Mouse (Mus musculus) midbrain, embryonic 12.5 days (tissue): Measurements from ENCODE around the gene Clic3. TPM values are rescaled to one million over a fixed set of nuclear protein-coding genes. Genes with fewer than 3 reads are reported as not detected.

ENCODE experiments used
- ATAC-seq: fragments of 200-750 bp; cut with Nextera tagmentation; 2 replicates; pipeline ENCODE4 v1.8.0; 2017; ENCODE audit warnings: low read depth, moderate TSS enrichment, moderate library complexity; ENCODE audit not compliant: low FRiP score
- H3K27ac ChIP-seq: fragments of 300-500 bp; sonication (generic); replicated peaks from 2 replicates; pipeline ENCODE4 v1.5.1; 2016; ENCODE audit warnings: mild to moderate bottlenecking
- H3K27me3 ChIP-seq: fragments of 300-500 bp; sonication (generic); 2 replicates; pipeline ENCODE4 v1.6.1; 2016; ENCODE audit warnings: mild to moderate bottlenecking
- H3K36me3 ChIP-seq: fragments of 300-500 bp; sonication (generic); 2 replicates; pipeline ENCODE4 v1.6.1; 2016
- H3K4me1 ChIP-seq: fragments of 300-500 bp; sonication (generic); 2 replicates; pipeline ENCODE4 v1.6.1; 2016
- H3K4me2 ChIP-seq: fragments of 300-500 bp; sonication (generic); replicated peaks from 2 replicates; pipeline ENCODE4 v1.6.1; 2016; ENCODE audit warnings: mild to moderate bottlenecking, moderate library complexity
- H3K4me3 ChIP-seq: fragments of 300-500 bp; sonication (generic); 2 replicates; pipeline ENCODE4 v1.5.1; 2016; ENCODE audit warnings: mild to moderate bottlenecking
- H3K9ac ChIP-seq: fragments of 300-500 bp; sonication (generic); replicated peaks from 2 replicates; pipeline ENCODE4 v1.6.1; 2016; ENCODE audit warnings: mild to moderate bottlenecking, moderate library complexity
- H3K9me3 ChIP-seq: fragments of 300-500 bp; sonication (generic); 2 replicates; pipeline ENCODE4 v1.6.1; 2016; ENCODE audit warnings: mild to moderate bottlenecking
- WGBS: fragments of 180-500 bp; shearing (Covaris S2); methylation state at CpG from one replicate; pipeline ENCODE4 v1.1.7; 2016; 5-methylcytosine and 5-hydroxymethylcytosine counted together
- microRNA-seq: library from miRNA; unstranded; fragments of <30 nt; microRNA quantifications from one replicate; pipeline ENCODE4, GENCODE M21; 2017
- polyA plus RNA-seq: library from polyadenylated mRNA; unstranded; fragments of >200 nt; fragmentation: Nextera tagmentation; extraction: Ambion mirVana; gene quantifications from 2 replicates; pipeline ENCODE4 v1.2.1, GENCODE M21; 2016

The Clic3 gene
- polyA plus RNA-seq, 1 experiment from 2014 or later, result 2.9 TPM

- no peak for ATAC-seq
- peaks cover 11% of the 10 kb centered on the region for H3K4me1 ChIP-seq
- no peak overlapping the region for H3K27ac ChIP-seq
- no peaks in the 10 kb centered on the region for H3K27me3 ChIP-seq
- no peak overlapping the region for H3K9ac ChIP-seq
- H3K4me3 ChIP-seq, result no peak overlapping the region
- H3K9me3 ChIP-seq, result no peaks in the 10 kb centered on the region
- WGBS, result over 99% methylated on average over 4 of the region's 4 CpGs
- no peak overlapping the region for H3K4me2 ChIP-seq
- peaks cover 42% of the 10 kb centered on the region for H3K36me3 ChIP-seq
Measured at GRCm38 (mm10) chr2:25505860-25506259, 49.2 kb downstream of the Clic3 start.

GRCm38 (mm10) chr2:25506964-25507363, 50.3 kb downstream of the Clic3 start:
- Histone ChIP-seq H3K9me3 (no peaks in the 10 kb centered on the region), H3K4me1 (peaks cover 2% of the 10 kb centered on the region), H3K27me3 (no peaks in the 10 kb centered on the region), H3K4me3 (no peak overlapping the region), H3K4me2 (no peak overlapping the region), H3K36me3 (peaks cover 42% of the 10 kb centered on the region), H3K27ac (no peak overlapping the region), H3K9ac (no peak overlapping the region)
- no peak for ATAC-seq
- WGBS, result 42% methylated on average over 5 of the region's 5 CpGs

Small RNA genes lying within 50 kb of the gene (microRNA-seq; reads per million reads assigned to microRNA genes)
- gene Mir3087, result not detected

Other genes with a start within 250 kb of the Clic3 start
- 118 and 123 TPM in 2 replicates for gene Nelfb, start 245.3 kb upstream of the Clic3 start, polyA plus RNA-seq
- gene Stpg3, start 242.2 kb upstream of the Clic3 start, polyA plus RNA-seq, result not detected in 2 replicates
- gene Fam166a, start 238.1 kb upstream of the Clic3 start, polyA plus RNA-seq, result 0.21 and 1.6 TPM in 2 replicates
- 460 and 476 TPM in 2 replicates for gene Tubb4b, start 232.1 kb upstream of the Clic3 start, polyA plus RNA-seq
- not detected in 2 replicates for gene Slc34a3, start 222.5 kb upstream of the Clic3 start, polyA plus RNA-seq
- not detected in 2 replicates for gene Rnf224, start 220.1 kb upstream of the Clic3 start, polyA plus RNA-seq
- 31.9 and 35.3 TPM in 2 replicates for gene Rnf208, start 214.6 kb upstream of the Clic3 start, polyA plus RNA-seq
- not detected in 2 replicates for gene Cysrt1, start 214.4 kb upstream of the Clic3 start, polyA plus RNA-seq
- gene AL732309.1, start 210.0 kb upstream of the Clic3 start, polyA plus RNA-seq, result 5.1 and 5.2 TPM in 2 replicates
- gene Tmem203, start 201.4 kb upstream of the Clic3 start, polyA plus RNA-seq, result 20.6 and 23.6 TPM in 2 replicates
- 10.1 and 10.2 TPM in 2 replicates for gene Tprn, start 194.2 kb upstream of the Clic3 start, polyA plus RNA-seq
- 210 and 216 TPM in 2 replicates for gene Ssna1, start 184.4 kb upstream of the Clic3 start, polyA plus RNA-seq
- 143 and 144 TPM in 2 replicates for gene Anapc2, start 184.4 kb upstream of the Clic3 start, polyA plus RNA-seq
- gene Tmem210, start 168.7 kb upstream of the Clic3 start, polyA plus RNA-seq, result not detected in 2 replicates
- gene Lrrc26, start 166.9 kb upstream of the Clic3 start, polyA plus RNA-seq, result not detected in 2 replicates
- gene Grin1, start 137.7 kb upstream of the Clic3 start, polyA plus RNA-seq, result 6.1 and 8.2 TPM in 2 replicates
- 72.2 and 72.9 TPM in 2 replicates for gene Man1b1, start 124.5 kb upstream of the Clic3 start, polyA plus RNA-seq
- gene Dpp7, start 100.5 kb upstream of the Clic3 start, polyA plus RNA-seq, result 19.5 and 20.5 TPM in 2 replicates
- 2.9 and 7.4 TPM in 2 replicates for gene Uap1l1, start 91.2 kb upstream of the Clic3 start, polyA plus RNA-seq
- gene Sapcd2, start 84.5 kb upstream of the Clic3 start, polyA plus RNA-seq, result 52.1 and 52.3 TPM in 2 replicates
- 0.20 TPM in 2 replicates for gene Entpd2, start 61.0 kb upstream of the Clic3 start, polyA plus RNA-seq
- gene Npdc1, start 57.5 kb upstream of the Clic3 start, polyA plus RNA-seq, result 216 and 221 TPM in 2 replicates
- 0.09 TPM in 1 of 2 replicates, not detected in the other for gene Fut7, start 33.6 kb upstream of the Clic3 start, polyA plus RNA-seq
- gene Abca2, start 28.1 kb upstream of the Clic3 start, polyA plus RNA-seq, result 9.4 and 10.3 TPM in 2 replicates
- 42.9 and 48.6 TPM in 2 replicates for gene Paxx, start 4.3 kb downstream of the Clic3 start, polyA plus RNA-seq
- gene Ptgds, start 13.2 kb downstream of the Clic3 start, polyA plus RNA-seq, result 1.5 and 1.8 TPM in 2 replicates
- not detected in 2 replicates for gene Lcn12, start 37.1 kb downstream of the Clic3 start, polyA plus RNA-seq
- gene Fbxw5, start 43.9 kb downstream of the Clic3 start, polyA plus RNA-seq, result 104 and 112 TPM in 2 replicates
- gene C8g, start 44.9 kb downstream of the Clic3 start, polyA plus RNA-seq, result 5.1 and 5.3 TPM in 2 replicates
- 32.3 and 32.4 TPM in 2 replicates for gene Traf2, start 90.1 kb downstream of the Clic3 start, polyA plus RNA-seq
- 362 and 366 TPM in 2 replicates for gene Edf1, start 101.0 kb downstream of the Clic3 start, polyA plus RNA-seq
- gene Mamdc4, start 118.0 kb downstream of the Clic3 start, polyA plus RNA-seq, result 5.1 and 7.2 TPM in 2 replicates
- 166 and 173 TPM in 2 replicates for gene Phpt1, start 118.4 kb downstream of the Clic3 start, polyA plus RNA-seq
- gene Ajm1, start 124.9 kb downstream of the Clic3 start, polyA plus RNA-seq, result 1.8 and 1.9 TPM in 2 replicates
- 69.3 and 71.0 TPM in 2 replicates for gene Rabl6, start 151.7 kb downstream of the Clic3 start, polyA plus RNA-seq
- 0.20 and 0.36 TPM in 2 replicates for gene Ccdc183, start 160.8 kb downstream of the Clic3 start, polyA plus RNA-seq
- 15.4 and 20.7 TPM in 2 replicates for gene Tmem141, start 165.2 kb downstream of the Clic3 start, polyA plus RNA-seq
- 1.6 and 2.2 TPM in 2 replicates for gene Fcna, start 171.2 kb downstream of the Clic3 start, polyA plus RNA-seq
- gene Lcn8, start 196.3 kb downstream of the Clic3 start, polyA plus RNA-seq, result not detected in 2 replicates
- not detected in 2 replicates for gene Lcn5, start 201.1 kb downstream of the Clic3 start, polyA plus RNA-seq
- gene Lcn6, start 219.9 kb downstream of the Clic3 start, polyA plus RNA-seq, result not detected in 2 replicates
- gene Lcn10, start 225.9 kb downstream of the Clic3 start, polyA plus RNA-seq, result not detected in 2 replicates
- gene Obp2a, start 243.2 kb downstream of the Clic3 start, polyA plus RNA-seq, result not detected in 2 replicates
- 76.1 and 78.5 TPM in 2 replicates for gene Bmyc, start 249.9 kb downstream of the Clic3 start, polyA plus RNA-seq